In genomic region chr4:130800147-130800546, GRCm38 (mm10) we compare ENCODE assay signal across 20 mouse cellular contexts. TPM values are rescaled to one million over a fixed set of nuclear protein-coding genes. Genes with fewer than 3 reads are reported as not detected.
DNase-seq lines count a peak whose midpoint lies in the region; ATAC-seq and TF ChIP-seq lines count a peak whose summit lies in the region.
"Had no signal": no experiment of that assay in that cellular context is flagged by ENCODE, and none has a peak within 500 bp of the region (broad histone marks: within the 10 kb centered on the region; RNA-seq: fewer than 3 reads in every experiment).

No protein-coding gene starts in this region.

- peaks cover 94% of the 10 kb centered on the region for H3K4me1 ChIP-seq in hindbrain, embryonic 10.5 days (replicated peaks)
- peaks cover 53% of the 10 kb centered on the region for H3K4me1 ChIP-seq in hindbrain, embryonic 14.5 days (replicated peaks; ENCODE audit: control insufficient read depth, insufficient read depth, low read length)
- H3K4me1 ChIP-seq in lung, postnatal 0 days (ENCODE audit: insufficient read depth, low read depth, low read length) = peaks cover 11% of the 10 kb centered on the region; the same call in 1 of the 2 replicates
- peaks cover 6% of the 10 kb centered on the region for H3K4me1 ChIP-seq in small intestine, adult 2 months (ENCODE audit: control insufficient read depth, insufficient read depth, insufficient read length, low read length)

- H3K4me2 ChIP-seq in hindbrain, embryonic 14.5 days (replicated peaks) = no peak overlapping the region
- H3K4me2 ChIP-seq in lung, postnatal 0 days (replicated peaks; ENCODE audit: low read depth, low read length) = no peak overlapping the region
- H3K4me2 ChIP-seq: embryonic facial prominence, embryonic 15.5 days; heart, embryonic 12.5 days; hindbrain, embryonic 12.5 days; neural tube, embryonic 12.5 days had no signal

- no peak for TF ChIP-seq CTCF in lung, postnatal 0 days (IDR thresholded peaks at IDR 0.05)
- TF ChIP-seq CTCF in small intestine, adult 2 months (IDR thresholded peaks at IDR 0.05; ENCODE audit: extremely low read depth, insufficient read length, insufficient replicate concordance, low read depth, low read length) = no peak

- H3K27ac ChIP-seq in hindbrain, embryonic 10.5 days = 0 out of 2 replicates have a peak overlapping the region, but pooled peaks have one; percentile 40
- no peak overlapping the region for H3K27ac ChIP-seq in hindbrain, embryonic 14.5 days
- no peak overlapping the region for H3K27ac ChIP-seq in lung, postnatal 0 days (ENCODE audit: low read length)
- peak overlapping the region; percentile 29; the same call in 1 of the 2 replicates for H3K27ac ChIP-seq in small intestine, adult 2 months (ENCODE audit: insufficient read depth, low read depth, low read length)
- H3K27ac ChIP-seq: embryonic facial prominence, embryonic 15.5 days; forebrain, embryonic 10.5 days; hindbrain, embryonic 12.5 days; kidney, postnatal 0 days; layer of hippocampus, adult 2 months; liver, embryonic 14.5 days; neural tube, embryonic 12.5 days; stomach, postnatal 0 days had no signal

- no peak overlapping the region for H3K9ac ChIP-seq in hindbrain, embryonic 14.5 days
- no peak overlapping the region for H3K9ac ChIP-seq in lung, postnatal 0 days (replicated peaks; ENCODE audit: low read depth)
- H3K9ac ChIP-seq: embryonic facial prominence, embryonic 15.5 days; heart, embryonic 12.5 days; hindbrain, embryonic 12.5 days; liver, embryonic 14.5 days; neural tube, embryonic 12.5 days had no signal

- ATAC-seq in hindbrain, embryonic 14.5 days (ENCODE audit: low FRiP score) = no peak
- no peak for ATAC-seq in lung, postnatal 0 days
- ATAC-seq: intestine, embryonic 16.5 days had no signal

- 91% methylated on average over 6 of the region's 6 CpGs for WGBS in hindbrain, embryonic 10.5 days
- WGBS in hindbrain, embryonic 14.5 days = 91% methylated on average over 6 of the region's 6 CpGs
- WGBS in lung, postnatal 0 days = 73% methylated on average over 6 of the region's 6 CpGs
- WGBS in small intestine, adult 2 months = 69% methylated on average over 6 of the region's 6 CpGs

- no peak for TF ChIP-seq EP300 in lung, postnatal 0 days (IDR thresholded peaks at IDR 0.05)

- no peak for TF ChIP-seq POLR2A in small intestine, adult 2 months (IDR thresholded peaks at IDR 0.05; ENCODE audit: low read depth, low read length)

- H3K27me3 ChIP-seq in hindbrain, embryonic 10.5 days (ENCODE audit: insufficient read depth, poor library complexity, severe bottlenecking) = peaks cover 7% of the 10 kb centered on the region; the same call in 1 of the 2 replicates
- no peaks in the 10 kb centered on the region for H3K27me3 ChIP-seq in hindbrain, embryonic 14.5 days (ENCODE audit: control insufficient read depth, insufficient read depth, low read length)
- no peaks in the 10 kb centered on the region for H3K27me3 ChIP-seq in lung, postnatal 0 days (replicated peaks; ENCODE audit: insufficient read depth, low read length)
- no peaks in the 10 kb centered on the region for H3K27me3 ChIP-seq in small intestine, adult 2 months (ENCODE audit: control insufficient read depth, insufficient read depth, low read length)
- H3K27me3 ChIP-seq: embryonic facial prominence, embryonic 15.5 days; heart, embryonic 12.5 days; hindbrain, embryonic 12.5 days; neural tube, embryonic 12.5 days had no signal

- no peaks in the 10 kb centered on the region for H3K9me3 ChIP-seq in hindbrain, embryonic 10.5 days
- no peaks in the 10 kb centered on the region for H3K9me3 ChIP-seq in hindbrain, embryonic 14.5 days (ENCODE audit: control insufficient read depth, low read length)
- H3K9me3 ChIP-seq in lung, postnatal 0 days (ENCODE audit: low read length) = no peaks in the 10 kb centered on the region
- H3K9me3 ChIP-seq: embryonic facial prominence, embryonic 15.5 days; forebrain, embryonic 10.5 days; heart, embryonic 12.5 days; hindbrain, embryonic 12.5 days; neural tube, embryonic 12.5 days had no signal

- no peaks in the 10 kb centered on the region for H3K36me3 ChIP-seq in hindbrain, embryonic 10.5 days
- H3K36me3 ChIP-seq in hindbrain, embryonic 14.5 days (replicated peaks; ENCODE audit: control insufficient read depth, insufficient read depth) = no peaks in the 10 kb centered on the region
- no peaks in the 10 kb centered on the region for H3K36me3 ChIP-seq in lung, postnatal 0 days (ENCODE audit: insufficient read depth, low read length)
- no peaks in the 10 kb centered on the region for H3K36me3 ChIP-seq in small intestine, adult 2 months (ENCODE audit: control insufficient read depth, insufficient read depth, low read length)
- H3K36me3 ChIP-seq: embryonic facial prominence, embryonic 15.5 days; heart, embryonic 12.5 days; hindbrain, embryonic 12.5 days; neural tube, embryonic 12.5 days had no signal

- H3K4me3 ChIP-seq in hindbrain, embryonic 10.5 days = no peak overlapping the region
- H3K4me3 ChIP-seq in hindbrain, embryonic 14.5 days (replicated peaks; ENCODE audit: low read length) = no peak overlapping the region
- no peak overlapping the region for H3K4me3 ChIP-seq in lung, postnatal 0 days (ENCODE audit: low read depth, low read length)
- no peak overlapping the region for H3K4me3 ChIP-seq in small intestine, adult 2 months (ENCODE audit: low read depth, low read length)
- H3K4me3 ChIP-seq: embryonic facial prominence, embryonic 15.5 days; forebrain, embryonic 10.5 days; heart, embryonic 12.5 days; hindbrain, embryonic 12.5 days; layer of hippocampus, adult 2 months; neural tube, embryonic 12.5 days had no signal

- DNase-seq in adrenal gland, adult 2 months = peak; percentile 51
- no peak for DNase-seq in adrenal gland, postnatal 10 days
- DNase-seq in hindbrain, embryonic 10.5 days (ENCODE audit: low spot score) = no peak
- no peak for DNase-seq in hindbrain, embryonic 14.5 days (ENCODE audit: low spot score)
- peak; percentile 70 for DNase-seq in lung, postnatal 36 days
- DNase-seq in lung, postnatal 0 days (ENCODE audit: low spot score) = no peak
- DNase-seq in cerebellum, adult 18-20 months = no peak
- DNase-seq: gastrocnemius, postnatal 10 days; thymus, postnatal 14 days had no signal

RNA-seq across cellular contexts. Expression of gene Sdc3, which starts 7.8 kb away (rescaled TPM):
- total RNA-seq in adrenal gland, adult 2 months (2021) = 100 to 1,000 TPM; 324 to 579 TPM
- 702 and 1,082 TPM in 2 replicates for polyA plus RNA-seq in adrenal gland, adult 2 months (2012; rRNA removed)
- total RNA-seq in adrenal gland, postnatal 10 days (2021) = 100 to 1,000 TPM; 149 to 179 TPM
- polyA plus RNA-seq in hindbrain, embryonic 10.5 days (2016; fragmentation: Nextera tagmentation; extraction: Ambion mirVana) = 30.0 and 38.4 TPM in 2 replicates
- polyA plus RNA-seq in hindbrain, embryonic 14.5 days (2014; fragmentation: Nextera tagmentation; extraction: Ambion mirVana) = 110 and 129 TPM in 2 replicates
- polyA plus RNA-seq in lung, postnatal 0 days (2015; fragmentation: Nextera tagmentation; extraction: Ambion mirVana) = 10.4 and 10.5 TPM in 2 replicates
- polyA plus RNA-seq in small intestine, adult 2 months (2012; rRNA removed) = 14.2 and 16.8 TPM in 2 replicates

Comparison
In these comparisons a context has a peak if more than half of its experiments do, and no peak if none do; other contexts are left out.
1. DNase-seq: peak in adrenal gland, adult 2 months (single experiment) and lung, postnatal 36 days (single experiment); none in adrenal gland, postnatal 10 days (single experiment), hindbrain, embryonic 10.5 days (single experiment), hindbrain, embryonic 14.5 days (single experiment), lung, postnatal 0 days (single experiment) and cerebellum, adult 18-20 months (0 of 2).
2. H3K27ac ChIP-seq: peak in hindbrain, embryonic 10.5 days (single experiment) and small intestine, adult 2 months (single experiment); none in hindbrain, embryonic 14.5 days (single experiment) and lung, postnatal 0 days (single experiment).